Mouse (Mus musculus) thymus, adult 2 months (tissue): ENCODE data around the gene Olfr10. TPM values are rescaled to one million over a fixed set of nuclear protein-coding genes. Genes with fewer than 3 reads are reported as not detected.

Source experiments
- DNase-seq: peaks from one replicate; pipeline ENCODE4 v3.0.0; 2021
- H3K27ac ChIP-seq: fragments of 200-500 bp; 2 replicates; pipeline ENCODE4 v1.5.1; 2012; ENCODE audit warnings: low read length, control low read depth; ENCODE audit not compliant: control insufficient read depth, insufficient read depth
- H3K27me3 ChIP-seq: fragments of 200-500 bp; 2 replicates; pipeline ENCODE4 v1.6.1; 2012; ENCODE audit warnings: mild to moderate bottlenecking, low read length, moderate library complexity, mixed read lengths; ENCODE audit not compliant: control insufficient read depth, insufficient read depth
- H3K36me3 ChIP-seq: fragments of 200-500 bp; 2 replicates; pipeline ENCODE4 v1.6.1; 2012; ENCODE audit warnings: mild to moderate bottlenecking, low read length, moderate library complexity; ENCODE audit not compliant: control insufficient read depth, insufficient read depth
- H3K4me1 ChIP-seq: fragments of 200-500 bp; replicated peaks from 2 replicates; pipeline ENCODE4 v1.6.1; 2012; ENCODE audit warnings: low read length; ENCODE audit not compliant: control insufficient read depth, insufficient read depth
- H3K4me3 ChIP-seq: fragments of 200-500 bp; 2 replicates; pipeline ENCODE4 v1.5.1; 2012; ENCODE audit warnings: mild to moderate bottlenecking, low read length, control low read depth, moderate library complexity; ENCODE audit not compliant: control insufficient read depth, insufficient read depth
- CTCF ChIP-seq: fragments of 200-500 bp; IDR thresholded peaks from 2 replicates; pipeline ENCODE4 v1.5.1; 2012; ENCODE audit warnings: mild to moderate bottlenecking, control low read depth, low read length, moderate library complexity, borderline replicate concordance; ENCODE audit not compliant: control insufficient read depth, poor library complexity, insufficient read depth; ENCODE audit errors: extremely low read depth
- POLR2A ChIP-seq: fragments of 200-500 bp; IDR thresholded peaks from 2 replicates; pipeline ENCODE4 v1.6.1; 2012; ENCODE audit warnings: mild to moderate bottlenecking, low read length, control low read depth, moderate library complexity; ENCODE audit not compliant: control insufficient read depth, poor library complexity, insufficient read depth; ENCODE audit errors: extremely low read depth
- WGBS: fragments of 180-500 bp; shearing (Covaris S2); methylation state at CpG from one replicate; pipeline ENCODE4 v1.1.7; 2018; 5-methylcytosine and 5-hydroxymethylcytosine counted together
- polyA plus RNA-seq: library from polyadenylated mRNA; depleted of rRNA; stranded (reverse); fragments of >200 nt; gene quantifications from 2 replicates; pipeline ENCODE4 v1.2.3, GENCODE M21; 2012

Gene Olfr10
- polyA plus RNA-seq, 1 experiment = not detected

DNA sequence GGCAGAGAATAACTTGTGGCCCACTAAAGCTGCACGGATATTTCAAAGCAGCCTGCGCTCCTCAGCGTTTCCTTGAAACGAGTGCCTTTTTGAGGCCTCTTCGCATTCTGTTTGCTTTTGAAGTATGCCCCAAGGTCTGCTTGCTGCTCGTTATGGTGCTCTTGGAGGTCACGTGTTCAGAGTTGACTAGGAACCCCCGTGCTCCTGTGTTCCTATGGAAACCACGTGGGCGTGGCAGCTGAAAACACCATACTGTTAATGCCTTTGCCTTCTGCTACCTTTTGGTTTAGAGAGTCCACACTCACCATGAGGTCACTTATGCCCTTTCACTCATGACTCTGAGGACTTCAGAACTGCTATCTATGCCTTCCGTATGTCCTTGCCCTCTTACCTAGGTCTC lies 39.9 kb upstream of the Olfr10 start:
- H3K27ac ChIP-seq = no peak overlapping the region
- peaks cover 33% of the 10 kb centered on the region for H3K36me3 ChIP-seq
- H3K4me3 ChIP-seq = no peak overlapping the region
- no peak for DNase-seq
- H3K27me3 ChIP-seq = no peaks in the 10 kb centered on the region
- peaks cover 20% of the 10 kb centered on the region for H3K4me1 ChIP-seq
- 76% methylated on average over 11 of the region's 11 CpGs for WGBS
- TF ChIP-seq CTCF (no peak), POLR2A (no peak)

DNA sequence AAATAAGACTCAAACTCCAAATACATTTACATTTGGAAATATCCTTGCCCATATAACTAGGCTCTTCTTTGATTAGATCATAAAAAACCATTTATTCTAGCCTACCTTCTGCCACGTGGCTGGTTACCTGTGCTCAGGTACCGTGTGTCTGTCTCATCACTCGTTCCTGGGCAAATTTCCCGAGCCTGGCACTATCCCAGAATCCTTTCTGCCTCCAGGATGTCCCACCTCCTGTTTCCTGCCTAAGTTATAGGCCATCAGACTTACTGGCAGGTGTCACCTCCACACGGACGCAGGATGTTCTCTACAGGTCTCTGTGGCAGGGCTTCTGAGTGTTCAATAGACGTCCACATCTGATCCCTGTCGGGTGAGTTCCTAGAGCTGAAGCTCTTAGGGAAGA lies 39.4 kb upstream of the Olfr10 start:
- Histone ChIP-seq H3K27me3 (no peaks in the 10 kb centered on the region), H3K4me1 (peaks cover 19% of the 10 kb centered on the region), H3K27ac (no peak overlapping the region), H3K36me3 (peaks cover 33% of the 10 kb centered on the region), H3K4me3 (no peak overlapping the region)
- no peak for TF ChIP-seq CTCF
- TF ChIP-seq POLR2A = no peak
- DNase-seq = no peak
- 89% methylated on average over 8 of the region's 8 CpGs for WGBS

DNA sequence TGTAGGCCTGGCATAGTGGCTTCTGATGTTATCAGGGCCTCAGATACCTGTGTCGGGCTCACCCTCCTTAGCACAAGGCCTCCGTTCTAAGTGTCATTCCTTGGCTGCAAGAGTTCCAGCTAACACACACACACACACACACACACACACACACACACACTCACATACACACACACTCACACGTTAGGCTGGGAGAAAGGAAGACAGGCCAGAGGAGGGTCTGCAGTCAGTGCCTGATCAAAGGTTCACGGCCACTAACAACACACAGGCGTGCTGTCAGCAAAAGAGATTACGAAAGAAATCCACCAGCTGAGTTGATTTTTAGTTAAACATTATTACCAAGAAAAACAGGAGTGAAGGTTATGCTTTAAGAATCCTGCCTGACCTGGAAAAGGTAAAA lies 37.9 kb upstream of the Olfr10 start:
- Histone ChIP-seq H3K4me3 (no peak overlapping the region), H3K4me1 (peaks cover 12% of the 10 kb centered on the region), H3K27me3 (no peaks in the 10 kb centered on the region), H3K36me3 (peaks cover 17% of the 10 kb centered on the region), H3K27ac (no peak overlapping the region)
- TF ChIP-seq POLR2A (no peak), CTCF (no peak)
- DNase-seq = no peak
- WGBS = 91% methylated on average over 6 of the region's 6 CpGs

DNA sequence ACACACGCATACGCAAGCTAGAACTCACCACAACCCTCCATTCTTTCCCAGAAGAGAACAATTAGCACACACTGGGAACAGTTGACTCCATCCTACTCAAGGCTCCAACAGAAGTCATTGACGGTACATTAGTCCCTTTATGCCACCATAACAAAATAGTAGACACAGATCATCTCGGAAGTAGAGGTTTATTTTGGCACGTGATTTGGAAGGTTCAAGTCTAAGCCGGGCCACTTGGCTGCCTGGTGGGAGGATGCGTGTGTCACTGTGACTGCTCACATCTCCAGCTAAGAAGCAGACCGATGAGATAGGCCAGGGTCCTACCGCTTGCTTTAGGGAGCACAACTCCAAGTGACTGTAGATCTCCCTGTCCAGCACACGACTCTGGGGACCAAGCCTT lies 37.2 kb upstream of the Olfr10 start:
- Histone ChIP-seq H3K27me3 (no peaks in the 10 kb centered on the region), H3K4me1 (peaks cover 10% of the 10 kb centered on the region), H3K36me3 (peaks cover 10% of the 10 kb centered on the region), H3K4me3 (no peak overlapping the region), H3K27ac (no peak overlapping the region)
- DNase-seq = no peak
- 94% methylated on average over 10 of the region's 10 CpGs for WGBS
- TF ChIP-seq CTCF = no peak
- TF ChIP-seq POLR2A = no peak

GRCm38 (mm10) chr11:49267970-49268579 lies 36.5 kb upstream of the Olfr10 start:
- no peaks in the 10 kb centered on the region for H3K27me3 ChIP-seq
- no peak for DNase-seq
- peaks cover 8% of the 10 kb centered on the region for H3K4me1 ChIP-seq
- H3K4me3 ChIP-seq = no peak overlapping the region
- no peak for TF ChIP-seq POLR2A
- TF ChIP-seq CTCF = no peak
- WGBS = 94% methylated on average over 15 of the region's 15 CpGs
- H3K27ac ChIP-seq = no peak overlapping the region
- H3K36me3 ChIP-seq = peaks cover 3% of the 10 kb centered on the region; the same call in 1 of the 2 replicates

- Histone ChIP-seq H3K36me3 (no peaks in the 10 kb centered on the region), H3K27me3 (no peaks in the 10 kb centered on the region), H3K4me1 (no peaks in the 10 kb centered on the region; the same call in 1 of the 2 replicates), H3K27ac (no peak overlapping the region), H3K4me3 (no peak overlapping the region)
- TF ChIP-seq CTCF (no peak), POLR2A (no peak)
- DNase-seq = no peak
- WGBS = 81% methylated on average over 9 of the region's 9 CpGs
Observed at GRCm38 (mm10) chr11:49269761-49270160, 34.8 kb upstream of the Olfr10 start.

DNA sequence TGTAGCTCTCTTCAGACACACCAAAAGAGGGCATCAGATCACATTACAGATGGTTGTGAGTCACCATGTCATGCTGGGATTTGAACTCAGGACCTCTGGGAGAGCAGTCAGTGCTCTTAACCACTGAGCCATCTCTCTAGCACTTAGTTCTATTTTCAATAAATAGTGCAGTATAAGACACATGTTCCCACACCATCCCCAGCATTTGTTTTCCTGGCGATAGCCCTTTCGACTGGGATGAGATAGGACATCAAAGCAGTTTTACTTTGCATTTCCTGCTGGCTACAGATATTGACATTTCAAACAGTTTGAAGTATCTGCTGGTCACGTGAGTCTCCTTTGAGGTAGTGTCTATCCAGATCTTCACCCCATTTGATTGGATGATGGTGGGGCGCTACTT lies 34.2 kb upstream of the Olfr10 start:
- WGBS = 93% methylated on average over 4 of the region's 4 CpGs
- DNase-seq = no peak
- no peaks in the 10 kb centered on the region for H3K36me3 ChIP-seq
- H3K4me1 ChIP-seq = no peaks in the 10 kb centered on the region; the same call in 1 of the 2 replicates
- no peaks in the 10 kb centered on the region for H3K27me3 ChIP-seq
- TF ChIP-seq CTCF = no peak
- TF ChIP-seq POLR2A = no peak
- H3K27ac ChIP-seq = no peak overlapping the region
- no peak overlapping the region for H3K4me3 ChIP-seq
